Mouse (Mus musculus) brain, embryonic 14.5 days (tissue): ENCODE results near the gene Kdelc2. TPM values are rescaled to one million over a fixed set of nuclear protein-coding genes. Genes with fewer than 3 reads are reported as not detected.

Experiments used
- DNase-seq: peaks from one replicate; pipeline ENCODE4 v3.0.0-alpha.2; 2011; ENCODE audit warnings: low read depth
- CTCF ChIP-seq: fragments of 200-500 bp; IDR thresholded peaks from 2 replicates; pipeline ENCODE4 v1.5.1; 2012; ENCODE audit warnings: inconsistent platforms, mild to moderate bottlenecking, moderate library complexity, borderline replicate concordance; ENCODE audit not compliant: insufficient read depth, insufficient read length; ENCODE audit errors: extremely low read depth
- POLR2A ChIP-seq: fragments of 200-500 bp; IDR thresholded peaks from 2 replicates; pipeline ENCODE4 v1.6.1; 2012; ENCODE audit warnings: mild to moderate bottlenecking, inconsistent platforms, borderline replicate concordance; ENCODE audit not compliant: poor library complexity, insufficient read depth, insufficient read length, severe bottlenecking; ENCODE audit errors: extremely low read depth
- polyA plus RNA-seq: library from polyadenylated mRNA; depleted of rRNA; stranded (reverse); fragments of >200 nt; gene quantifications from 2 replicates; pipeline ENCODE4 v1.2.3, GENCODE M21; 2012

Kdelc2 gene
- polyA plus RNA-seq, 1 experiment = 3.0 TPM

DNA sequence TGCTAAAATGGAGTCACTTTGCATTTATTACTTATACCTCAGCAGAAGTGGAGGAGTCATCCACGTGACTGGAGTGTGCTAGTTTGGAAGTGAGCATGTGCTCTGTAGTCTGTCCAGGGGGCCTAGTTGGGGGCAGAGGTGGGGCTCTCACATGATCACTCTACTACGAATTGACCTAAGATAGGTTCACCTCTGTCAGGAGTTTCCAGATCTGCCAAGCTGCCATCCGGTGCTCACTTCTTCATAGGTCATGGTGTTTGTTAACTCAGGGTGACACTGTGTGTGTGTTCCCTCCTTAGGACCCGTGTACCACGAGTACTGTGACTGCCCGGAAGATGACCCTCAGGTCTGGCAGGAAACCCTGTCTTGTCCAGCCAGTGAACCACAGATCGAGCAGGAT, 6.3 kb downstream of the Kdelc2 start:
- no peak for TF ChIP-seq POLR2A
- TF ChIP-seq CTCF = no peak
- DNase-seq = no peak

DNA sequence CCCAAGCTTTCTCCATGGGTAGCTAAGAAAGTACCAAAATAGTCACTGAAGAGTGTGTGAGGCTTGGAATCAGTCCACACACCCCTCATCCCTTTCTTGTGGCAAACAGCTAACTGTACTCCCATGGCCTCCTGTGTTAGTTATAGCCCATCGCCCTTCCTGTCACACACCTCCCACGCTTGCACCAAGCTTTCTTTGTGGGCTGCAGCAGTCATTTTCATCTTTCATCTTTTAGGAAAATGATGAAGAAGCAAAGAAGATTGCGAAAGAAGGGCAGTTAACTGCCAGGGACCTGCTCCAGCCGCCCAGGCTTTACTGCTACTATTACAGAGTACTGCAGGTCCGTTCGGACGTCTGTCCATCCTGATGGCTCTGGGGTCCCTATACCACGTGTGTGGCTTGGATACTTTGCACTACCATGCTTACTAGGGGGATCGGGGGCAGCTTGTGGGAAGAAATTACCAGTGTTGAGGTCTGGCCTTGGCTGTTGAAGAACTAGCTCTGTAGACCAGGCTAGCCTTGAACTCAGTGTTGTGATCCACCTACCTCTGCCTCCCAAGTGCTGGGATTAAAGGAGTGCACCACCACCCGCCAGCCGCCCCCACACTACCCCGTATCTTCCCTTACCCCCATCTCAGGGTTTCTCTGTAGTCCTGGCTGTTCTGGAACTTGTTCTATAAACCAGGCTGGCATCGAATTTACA, 14.0 kb downstream of the Kdelc2 start:
- no peak for TF ChIP-seq CTCF
- DNase-seq = no peak

DNA sequence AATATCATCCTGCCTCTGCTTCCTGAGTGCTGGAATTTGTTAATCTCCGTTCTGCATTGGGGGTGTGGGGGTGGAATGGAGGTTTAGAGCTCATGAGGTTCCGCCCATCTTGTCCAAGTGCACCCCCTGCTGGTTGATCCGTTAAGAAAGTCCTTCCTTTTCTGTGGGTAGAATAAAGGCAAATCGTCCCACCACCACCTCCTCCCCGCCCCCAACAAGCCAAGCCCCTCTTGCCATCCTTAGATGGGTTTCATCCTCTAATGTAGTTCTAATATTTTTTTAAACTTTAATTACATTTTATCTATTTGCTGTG, 14.5 kb downstream of the Kdelc2 start:
- TF ChIP-seq CTCF = peak; percentile 62; the same call in 1 of the 2 replicates
- no peak for TF ChIP-seq POLR2A
- DNase-seq = peak; percentile 74

DNA sequence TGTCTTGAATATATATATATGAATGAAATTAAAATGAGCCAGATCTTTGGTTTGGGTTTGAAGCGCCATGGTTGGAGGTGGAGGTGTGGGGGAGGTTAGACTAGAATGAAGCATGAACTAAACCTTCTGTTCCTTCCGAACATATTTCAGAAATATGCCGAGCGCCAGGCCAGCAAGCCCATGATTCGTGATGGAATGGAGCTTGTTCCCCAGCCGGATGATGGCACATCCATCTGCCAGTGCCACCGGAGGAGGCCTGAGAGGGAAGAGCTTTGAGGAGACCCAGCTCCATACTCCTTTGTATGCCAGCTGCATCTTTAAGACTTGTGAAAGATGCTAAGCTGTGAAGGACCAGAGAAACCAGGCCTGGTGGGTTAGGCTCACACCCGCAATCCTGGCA, 15.7 kb downstream of the Kdelc2 start:
- no peak for DNase-seq
- TF ChIP-seq POLR2A (no peak), CTCF (no peak)

DNA sequence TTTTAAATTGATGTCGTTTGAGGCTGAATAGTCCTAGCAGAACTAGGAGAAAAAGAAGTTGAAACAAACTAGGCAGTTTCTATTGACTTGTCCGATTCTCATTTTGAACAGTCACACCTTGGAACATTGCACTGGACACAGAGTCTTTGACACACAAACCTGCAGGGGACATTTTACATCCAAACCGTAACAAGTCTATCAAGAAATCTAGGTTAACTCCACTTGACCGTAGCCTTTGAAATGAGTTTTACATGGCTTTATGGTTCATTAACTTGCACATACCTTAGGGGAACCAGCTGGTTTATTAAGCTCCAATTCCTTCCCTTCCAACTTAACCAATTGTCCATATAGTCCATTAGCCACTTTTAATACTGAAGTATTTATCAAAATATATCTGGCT, 16.9 kb downstream of the Kdelc2 start:
- DNase-seq = no peak
- TF ChIP-seq POLR2A = no peak

DNA sequence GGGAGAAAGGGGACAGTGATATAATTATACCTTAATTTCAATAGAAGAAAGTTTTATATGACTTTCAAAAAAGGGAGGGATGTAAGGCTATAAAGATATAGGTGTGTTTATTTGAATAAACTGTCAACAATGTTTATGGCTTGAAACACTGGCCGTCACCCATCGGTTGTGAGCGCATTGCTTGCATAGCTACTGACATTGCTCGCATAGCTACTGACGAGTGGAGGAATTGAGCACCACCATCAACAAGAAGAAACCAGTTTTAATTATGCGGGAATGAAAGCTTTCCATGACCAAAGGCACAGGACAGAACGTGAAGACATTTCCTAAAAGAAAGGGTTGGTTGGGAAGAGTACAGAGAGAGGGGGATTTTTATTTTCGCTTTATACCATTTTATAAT, 17.3 kb downstream of the Kdelc2 start:
- no peak for TF ChIP-seq POLR2A
- TF ChIP-seq CTCF = no peak
- DNase-seq = no peak

DNA sequence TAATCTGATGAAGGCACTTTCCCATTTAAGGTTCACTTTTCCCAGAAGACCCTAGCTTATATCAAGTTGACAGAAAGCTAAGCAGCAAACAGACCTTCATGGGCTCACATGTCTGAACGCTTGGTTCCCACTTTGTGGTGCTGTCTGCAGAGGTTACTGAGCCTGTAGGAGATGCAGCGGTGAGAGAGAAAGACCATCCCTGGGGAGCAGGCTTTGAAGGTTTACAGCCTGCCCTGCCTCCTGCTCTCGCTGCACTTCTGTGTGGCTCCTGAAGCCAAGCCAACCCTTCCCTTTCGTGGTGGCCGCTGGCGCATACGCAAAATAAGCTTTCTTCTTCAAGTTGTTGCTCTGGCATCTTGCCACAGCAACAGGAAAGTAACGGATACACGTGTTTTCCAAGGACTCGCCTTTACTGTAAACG, 18.5 kb downstream of the Kdelc2 start, which contains the start of gene 4930550C14Rik:
TSS of gene 4930550C14Rik (plus strand) at position 35 of the 421 bp plus-strand sequence.
- no peak for TF ChIP-seq CTCF
- no peak for TF ChIP-seq POLR2A
- DNase-seq = peak; percentile 72

DNA sequence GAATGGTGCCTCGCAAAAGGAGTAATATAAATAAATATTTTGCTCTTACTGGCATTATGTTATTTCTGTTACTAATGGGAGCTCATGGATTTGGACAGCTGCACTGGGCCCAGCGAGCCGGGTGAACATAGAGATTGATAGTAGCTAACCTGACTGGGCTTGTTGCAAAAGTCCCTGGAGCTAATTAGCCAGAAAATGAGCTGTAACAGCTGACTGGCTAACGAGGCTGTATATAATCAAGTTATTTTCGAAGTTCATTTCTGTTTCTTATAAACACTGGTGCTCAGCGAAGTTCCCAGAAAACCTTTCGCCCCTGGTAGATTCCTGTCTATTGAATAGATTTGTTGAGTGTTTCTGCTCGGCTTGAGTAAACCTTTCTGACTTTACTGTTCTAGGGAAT, 19.2 kb downstream of the Kdelc2 start:
- no peak for TF ChIP-seq CTCF
- no peak for TF ChIP-seq POLR2A
- DNase-seq = peak; percentile 55

DNA sequence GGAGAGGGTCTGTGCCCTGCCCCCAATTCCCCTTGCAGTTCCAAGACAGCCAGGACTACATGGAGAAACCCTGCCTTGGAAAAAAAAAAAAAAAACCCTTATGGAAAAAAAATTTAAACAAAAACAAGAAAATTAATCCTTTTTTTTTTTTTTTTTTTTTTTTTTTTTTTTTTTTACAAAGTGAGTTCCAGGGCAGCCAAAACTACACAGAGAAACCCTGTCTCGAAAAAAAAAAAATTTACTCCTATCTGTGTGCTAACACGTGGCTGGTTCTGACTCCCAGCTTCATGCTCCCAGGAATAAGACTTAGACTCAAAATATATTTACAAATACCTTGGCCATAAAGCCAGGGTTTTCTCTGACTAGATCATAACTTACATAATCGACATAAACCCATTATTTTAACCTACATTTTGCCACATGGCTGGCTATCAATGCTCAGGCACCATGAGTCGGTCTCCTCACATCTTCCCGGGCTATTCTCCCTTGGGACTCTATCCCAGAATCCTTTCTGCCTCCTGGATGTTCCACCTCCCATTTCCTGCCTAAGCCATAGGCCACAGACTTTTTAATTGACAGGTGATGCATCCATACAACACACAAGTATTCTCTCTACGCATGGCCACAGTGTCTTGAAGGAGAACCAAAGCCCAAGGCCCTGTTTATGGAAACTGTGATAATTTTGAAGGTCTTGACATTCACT, 20.4 kb downstream of the Kdelc2 start:
- TF ChIP-seq POLR2A (no peak), CTCF (no peak)
- DNase-seq = peak; percentile 67

DNA sequence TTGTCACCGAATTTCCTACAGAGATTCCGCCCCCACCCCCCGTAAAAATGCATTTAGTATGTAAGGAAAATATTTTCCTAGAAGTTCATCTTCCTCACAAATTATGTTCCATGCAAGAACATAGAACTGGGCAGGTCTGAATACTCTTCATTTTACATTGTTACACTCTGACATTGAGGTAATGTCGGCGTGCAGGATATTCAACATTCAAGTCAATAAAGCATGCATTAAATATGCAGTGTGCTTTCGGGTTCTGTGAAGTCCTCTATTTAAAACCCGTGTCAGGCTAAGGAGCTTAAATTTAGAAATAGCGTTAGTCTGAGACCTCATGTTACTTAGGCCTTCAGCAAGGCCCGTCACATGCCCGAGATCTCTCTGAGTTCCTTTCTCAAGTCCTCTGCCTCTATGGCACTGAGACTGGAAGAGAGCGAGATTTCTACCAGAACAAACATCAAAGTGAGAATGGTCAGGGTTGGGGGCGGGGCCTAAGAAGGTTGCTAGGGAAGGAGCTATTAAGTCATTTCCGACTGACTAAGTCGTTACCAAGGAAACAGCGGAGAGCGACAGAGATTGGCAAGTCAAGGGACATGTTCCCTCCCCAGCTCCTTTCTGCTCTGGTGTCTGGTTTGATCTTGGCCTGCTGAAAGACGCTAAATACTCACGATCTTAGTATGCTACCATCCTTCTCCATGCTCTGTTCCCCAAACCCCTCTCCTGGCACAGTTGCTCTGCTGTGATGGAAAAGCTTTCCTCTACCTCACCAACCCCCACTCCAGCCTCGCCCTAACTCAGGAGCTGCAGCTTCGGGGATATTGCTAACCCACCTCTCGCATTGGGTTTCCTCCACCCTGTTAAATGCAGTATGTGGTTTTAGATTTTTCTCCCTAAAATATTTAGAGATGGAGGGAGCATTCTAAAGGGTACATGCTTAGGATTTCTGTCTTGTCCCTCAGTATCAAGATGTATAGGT, 21.2 kb downstream of the Kdelc2 start:
- no peak for TF ChIP-seq POLR2A
- no peak for TF ChIP-seq CTCF
- DNase-seq = peak; percentile 97

DNA sequence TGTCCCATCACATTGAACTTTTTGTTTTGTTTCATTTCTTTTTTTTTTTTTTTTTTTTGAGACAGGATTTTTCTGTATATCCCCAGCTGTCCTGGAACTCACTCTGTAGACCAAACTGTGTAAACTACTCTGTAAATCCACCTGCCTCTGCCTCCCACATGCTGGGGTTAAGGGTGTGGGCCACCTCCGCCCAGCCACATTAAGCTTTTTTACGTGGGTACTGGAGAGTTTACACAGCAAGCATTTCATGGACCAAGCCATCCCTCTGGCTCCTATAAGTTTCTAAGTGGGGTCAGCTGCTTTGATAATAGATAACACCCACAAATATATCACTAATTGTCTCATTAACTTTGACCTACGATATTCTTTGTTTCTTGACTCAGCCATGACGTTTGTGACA, 24.7 kb downstream of the Kdelc2 start:
- DNase-seq = no peak
- TF ChIP-seq CTCF = no peak
- no peak for TF ChIP-seq POLR2A

DNA sequence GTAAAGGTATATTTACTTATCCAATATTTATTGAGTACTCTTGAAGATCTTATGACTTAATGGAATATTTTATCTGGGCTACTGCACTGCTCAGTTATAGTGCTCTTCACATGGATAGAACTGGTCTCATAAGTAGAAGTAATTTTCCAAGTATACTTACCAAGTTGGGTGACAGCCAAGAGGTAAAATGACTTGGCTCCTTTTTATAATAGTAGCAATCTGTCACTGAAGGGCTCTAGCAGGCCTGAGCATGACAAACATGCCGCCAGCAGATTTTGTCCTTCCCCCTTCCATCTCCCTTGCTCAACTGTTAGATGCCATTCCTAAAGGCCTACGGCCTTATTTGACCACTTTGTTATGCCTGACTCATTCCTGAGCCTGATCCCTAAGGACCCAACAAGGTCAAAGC, 25.1 kb downstream of the Kdelc2 start:
- TF ChIP-seq POLR2A = no peak
- TF ChIP-seq CTCF = no peak
- DNase-seq = peak; percentile 2

DNA sequence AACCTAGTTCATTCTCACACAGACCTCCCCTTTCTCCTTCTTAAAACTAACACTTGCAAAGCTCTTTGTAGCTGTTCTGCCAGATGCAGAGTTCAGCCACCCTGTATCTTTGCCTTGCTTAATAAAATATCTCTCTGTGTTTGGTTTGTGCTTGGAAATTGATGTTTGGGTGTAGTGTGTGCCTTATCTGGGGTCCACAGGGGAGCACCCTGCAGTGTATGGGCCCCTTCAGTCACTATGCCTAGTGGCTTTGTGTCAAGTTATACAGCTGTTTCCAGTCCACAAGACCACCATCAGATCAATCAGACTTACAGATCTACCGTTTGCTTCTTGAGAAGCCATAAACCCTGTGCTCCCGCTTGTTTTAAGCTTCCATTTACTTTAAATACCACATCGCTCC, 25.6 kb downstream of the Kdelc2 start:
- no peak for TF ChIP-seq CTCF
- no peak for TF ChIP-seq POLR2A
- DNase-seq = no peak
